Mouse (Mus musculus): ENCODE data around the gene Odf3b. TPM values are rescaled to one million over a fixed set of nuclear protein-coding genes. Genes with fewer than 3 reads are reported as not detected.

Gene Odf3b
- total and polyA plus RNA-seq, 3 experiments: not detected

DNA sequence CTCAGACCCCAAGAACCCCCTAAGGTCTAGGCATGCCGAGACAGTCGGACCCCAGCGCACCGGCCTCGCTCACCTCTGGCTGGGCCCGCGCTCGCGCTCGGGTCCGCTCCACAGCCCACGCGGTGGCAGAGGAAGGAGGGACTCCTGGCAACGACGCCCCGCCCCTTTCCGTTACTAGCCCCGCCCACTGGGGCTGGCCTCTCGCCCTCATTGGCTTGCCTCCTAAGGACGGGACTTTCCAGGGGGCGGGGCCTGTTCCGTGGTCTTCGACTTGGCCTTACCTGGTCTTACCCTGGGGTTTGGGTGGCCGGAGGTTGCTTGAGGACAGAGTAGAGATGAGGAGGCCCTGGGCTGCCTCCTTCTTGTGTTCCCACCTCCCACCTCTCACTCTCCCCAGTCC, 31.0 kb upstream of the Odf3b start, which contains the start of gene Syce3:
Syce3 (minus strand) TSS at position 386 of the 400 bp plus-strand sequence.
- peaks cover 2% of the 10 kb centered on the region for H3K27me3 ChIP-seq (replicated peaks)
- dilution Hi-C loops (cut with MboI; ENCODE audit: extremely low pct_ligation_motif_present, extremely low pct_unique_long_range_greater_than_20kb, low sequenced_read_pairs) (no loop called here), in situ Hi-C loops (cut with MboI; ENCODE audit: low pct_ligation_motif_present, low pct_unique_long_range_greater_than_20kb, low sequenced_read_pairs) (no loop called here)
- no peak within 1 kb of the TSS for H3K4me3 ChIP-seq (replicated peaks in 1 of 3; ENCODE audit: low read depth in 2 of 3, low read length in 2 of 3, poor library complexity in 1 of 3)
- no peak for TF ChIP-seq MAFK (IDR thresholded peaks at IDR 0.05; ENCODE audit: insufficient replicate concordance, low read length)
- TF ChIP-seq CHD1 (IDR thresholded peaks at IDR 0.05; ENCODE audit: low read depth, low read length): no peak
- TF ChIP-seq BHLHE40 (IDR thresholded peaks at IDR 0.05; ENCODE audit: low read depth, low read length): no peak
- TF ChIP-seq MEF2A (IDR thresholded peaks at IDR 0.05; ENCODE audit: borderline replicate concordance, low read depth, low read length): no peak
- no peak for TF ChIP-seq HCFC1 (IDR thresholded peaks at IDR 0.05; ENCODE audit: low read depth, low read length)
- TF ChIP-seq POLR2A (IDR thresholded peaks at IDR 0.05; ENCODE audit: low read depth, low read length): no peak
- TF ChIP-seq GABPA (IDR thresholded peaks at IDR 0.05; ENCODE audit: insufficient replicate concordance, low read depth, low read length): no peak
- no peak for TF ChIP-seq JUN (IDR thresholded peaks at IDR 0.05; ENCODE audit: insufficient read depth, low read depth, low read length)
- TF ChIP-seq USF1 (IDR thresholded peaks at IDR 0.05; ENCODE audit: low read depth, low read length): no peak
- TF ChIP-seq EP300 (IDR thresholded peaks at IDR 0.05; ENCODE audit: low read length): no peak
- TF ChIP-seq KAT2A (IDR thresholded peaks at IDR 0.05; ENCODE audit: insufficient replicate concordance, low read length): no peak
- no peak for TF ChIP-seq JUND (conservative IDR thresholded peaks at IDR 0.05; ENCODE audit: low read depth, low read length)
- TF ChIP-seq PAX5 (IDR thresholded peaks at IDR 0.05; ENCODE audit: low read length): no peak
- TF ChIP-seq CTCF (conservative IDR thresholded peaks at IDR 0.05 in 1 of 2, IDR thresholded peaks at IDR 0.05 in 1 of 2; ENCODE audit: low read depth in 2 of 2, low read length in 2 of 2): no peak
- no peak for TF ChIP-seq MYC (IDR thresholded peaks at IDR 0.05; ENCODE audit: low read depth, low read length)
- TF ChIP-seq NELFE (IDR thresholded peaks at IDR 0.05; ENCODE audit: low read depth, low read length): no peak
- TF ChIP-seq IRF4 (IDR thresholded peaks at IDR 0.05; ENCODE audit: low read depth, low read length): no peak
- no peak for TF ChIP-seq ELF1 (IDR thresholded peaks at IDR 0.05; ENCODE audit: low read depth, low read length)
- no peak for TF ChIP-seq TBP (conservative IDR thresholded peaks at IDR 0.05; ENCODE audit: low read depth, low read length)
- no peak within 1 kb of the TSS for H3K4me2 ChIP-seq (ENCODE audit: insufficient read depth, low read depth, poor library complexity, severe bottlenecking)
- H3K79me2 ChIP-seq (replicated peaks; ENCODE audit: control insufficient read depth, extremely low read depth, insufficient read depth, poor library complexity, severe bottlenecking): no peaks in the 10 kb centered on the region
- H3K36me3 ChIP-seq (replicated peaks in 1 of 2; ENCODE audit: control insufficient read depth in 1 of 2, insufficient read depth in 1 of 2, low read length in 1 of 2): no peaks in the 10 kb centered on the region
- peaks cover 15% of the 10 kb centered on the region for H3K9me3 ChIP-seq (replicated peaks; ENCODE audit: low read length)
- no peak within 1 kb of the TSS for H3K9ac ChIP-seq (ENCODE audit: insufficient read depth, low read depth)
- H3K4me1 ChIP-seq (ENCODE audit: control insufficient read depth in 1 of 2, insufficient read depth in 2 of 2): no peaks in the 10 kb centered on the region
- no peak within 1 kb of the TSS for H3K27ac ChIP-seq (ENCODE audit: insufficient read depth, low read depth)
- no peak for DNase-seq (ENCODE audit: extremely low read depth)

- H3K27me3 ChIP-seq (replicated peaks): peaks cover 3% of the 10 kb centered on the region
- no peak overlapping the region for H3K4me2 ChIP-seq (ENCODE audit: insufficient read depth, low read depth, poor library complexity, severe bottlenecking)
- in situ Hi-C loops (cut with MboI; ENCODE audit: low pct_ligation_motif_present, low pct_unique_long_range_greater_than_20kb, low sequenced_read_pairs): no loop called here
- dilution Hi-C loops (cut with MboI; ENCODE audit: extremely low pct_ligation_motif_present, extremely low pct_unique_long_range_greater_than_20kb, low sequenced_read_pairs): no loop called here
- H3K9ac ChIP-seq (ENCODE audit: insufficient read depth, low read depth): no peak overlapping the region
- no peaks in the 10 kb centered on the region for H3K4me1 ChIP-seq (ENCODE audit: control insufficient read depth in 1 of 2, insufficient read depth in 2 of 2)
- H3K4me3 ChIP-seq (replicated peaks in 1 of 3; ENCODE audit: low read depth in 2 of 3, low read length in 2 of 3, poor library complexity in 1 of 3): no peak overlapping the region
- peaks cover 15% of the 10 kb centered on the region for H3K9me3 ChIP-seq (replicated peaks; ENCODE audit: low read length)
- no peaks in the 10 kb centered on the region for H3K79me2 ChIP-seq (replicated peaks; ENCODE audit: control insufficient read depth, extremely low read depth, insufficient read depth, poor library complexity, severe bottlenecking)
- no peak overlapping the region for H3K27ac ChIP-seq (ENCODE audit: insufficient read depth, low read depth)
- no peaks in the 10 kb centered on the region for H3K36me3 ChIP-seq (replicated peaks in 1 of 2; ENCODE audit: control insufficient read depth in 1 of 2, insufficient read depth in 1 of 2, low read length in 1 of 2)
- DNase-seq (ENCODE audit: extremely low read depth): no peak
- TF ChIP-seq ELF1 (IDR thresholded peaks at IDR 0.05; ENCODE audit: low read depth, low read length) (no peak), ZKSCAN1 (IDR thresholded peaks at IDR 0.05; ENCODE audit: borderline replicate concordance, low read depth, low read length) (no peak), SIN3A (IDR thresholded peaks at IDR 0.05; ENCODE audit: low read length) (no peak), ZNF384 (IDR thresholded peaks at IDR 0.05; ENCODE audit: low read depth, low read length) (no peak), RAD21 (IDR thresholded peaks at IDR 0.05; ENCODE audit: low read depth, low read length) (no peak), TCF12 (IDR thresholded peaks at IDR 0.05; ENCODE audit: low read depth, low read length) (no peak), GABPA (IDR thresholded peaks at IDR 0.05; ENCODE audit: insufficient replicate concordance, low read depth, low read length) (no peak), ZC3H11A (IDR thresholded peaks at IDR 0.05; ENCODE audit: low read depth, low read length) (no peak), POLR2AphosphoS2 (IDR thresholded peaks at IDR 0.05; ENCODE audit: low read depth, low read length) (no peak), USF2 (conservative IDR thresholded peaks at IDR 0.05; ENCODE audit: low read depth, low read length) (no peak), EP300 (IDR thresholded peaks at IDR 0.05; ENCODE audit: low read length) (no peak), JUND (conservative IDR thresholded peaks at IDR 0.05; ENCODE audit: low read depth, low read length) (no peak)
Observed at GRCm38 (mm10) chr15:89406691-89407090, 27.6 kb upstream of the Odf3b start.

Measured in CH12.LX (cell line).